Mouse (Mus musculus) brown adipose tissue, adult 24 weeks (tissue): Measurements from ENCODE around the gene Galr2. TPM values are rescaled to one million over a fixed set of nuclear protein-coding genes. Genes with fewer than 3 reads are reported as not detected.
A peak's percentile ranks its signal among the peaks of the same experiment; 100 is the strongest.

Experiments
- H3K27ac ChIP-seq: fragments of 200-500 bp; replicated peaks from 2 replicates; pipeline ENCODE4 v1.5.1; 2012; ENCODE audit warnings: low read depth, mild to moderate bottlenecking, low read length
- H3K4me1 ChIP-seq: fragments of 200-500 bp; 2 replicates; pipeline ENCODE4 v1.6.1; 2012; ENCODE audit warnings: low read length, mixed read lengths; ENCODE audit not compliant: control insufficient read depth, insufficient read depth, insufficient read length
- H3K4me3 ChIP-seq: fragments of 200-500 bp; 2 replicates; pipeline ENCODE4 v1.5.1; 2012; ENCODE audit warnings: low read depth, mild to moderate bottlenecking, low read length, moderate library complexity; ENCODE audit not compliant: insufficient read depth
- polyA plus RNA-seq: library from polyadenylated mRNA; stranded (reverse); fragments of >200 nt; gene quantifications from 2 replicates; pipeline ENCODE4 v1.2.4, GENCODE M21; 2012; ENCODE audit not compliant: missing spikeins, insufficient read depth, insufficient read length

Galr2 gene
- not detected in 2 replicates for polyA plus RNA-seq

- Histone ChIP-seq H3K4me1 (no peaks in the 10 kb centered on the region), H3K27ac (no peak within 1 kb of the TSS), H3K4me3 (peak within 1 kb of the TSS; percentile 2; the same call in 1 of the 2 replicates)
Measured at GRCm38 (mm10) chr11:116280751-116281663, at the start of gene Galr2. Gene Galr2 (plus strand): TSS chr11:116280939.

- Histone ChIP-seq H3K4me1 (no peaks in the 10 kb centered on the region), H3K4me3 (no peak overlapping the region), H3K27ac (no peak overlapping the region)
Measured at GRCm38 (mm10) chr11:116232427-116232826, 48.3 kb upstream of the Galr2 start.

GRCm38 (mm10) chr11:116234901-116235300 is 45.8 kb upstream of the Galr2 start:
- no peak overlapping the region for H3K4me3 ChIP-seq
- no peak overlapping the region for H3K27ac ChIP-seq
- H3K4me1 ChIP-seq, result no peaks in the 10 kb centered on the region

DNA sequence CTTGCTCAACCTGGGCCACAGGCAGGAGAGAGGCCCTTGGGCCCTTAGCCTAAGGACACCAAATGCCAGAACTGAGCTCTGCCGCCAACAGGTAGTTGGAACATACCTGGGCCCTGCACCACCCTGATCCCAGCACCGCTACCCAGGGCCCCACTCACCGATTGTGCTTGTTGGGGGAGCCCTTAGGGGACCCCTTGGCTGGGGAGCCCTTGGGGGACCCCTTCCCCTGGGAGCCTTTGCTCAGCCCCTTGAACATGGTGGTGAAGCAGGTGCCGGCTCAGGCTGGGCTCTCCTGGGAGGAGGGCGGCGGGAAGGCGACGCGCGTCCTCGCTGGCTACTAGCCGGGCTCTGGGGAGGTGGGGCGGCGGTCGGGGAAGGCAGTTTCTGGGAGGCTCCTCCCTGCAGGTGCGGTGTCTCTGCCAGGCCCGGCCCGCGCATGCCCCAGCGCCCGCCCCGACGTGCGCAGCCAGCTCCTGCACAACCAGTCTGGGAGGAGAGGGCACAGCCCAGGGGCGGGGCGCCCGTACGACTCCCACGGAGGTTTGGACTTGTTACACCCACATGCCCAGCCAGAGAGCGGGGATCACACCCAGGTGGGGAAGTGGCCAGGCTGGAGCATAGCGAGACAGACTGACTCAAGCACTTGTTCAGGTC is 42.9 kb upstream of the Galr2 start, which contains the start of gene Evpl:
Gene Evpl, minus strand, starts transcription at position 336 of the 654 bp plus-strand sequence.
- no peak within 1 kb of the TSS for H3K4me3 ChIP-seq
- no peaks in the 10 kb centered on the region for H3K4me1 ChIP-seq
- H3K27ac ChIP-seq, result no peak within 1 kb of the TSS

GRCm38 (mm10) chr11:116239797-116240196 is 40.9 kb upstream of the Galr2 start:
- Histone ChIP-seq H3K4me3 (no peak overlapping the region), H3K4me1 (no peaks in the 10 kb centered on the region), H3K27ac (no peak overlapping the region)

DNA sequence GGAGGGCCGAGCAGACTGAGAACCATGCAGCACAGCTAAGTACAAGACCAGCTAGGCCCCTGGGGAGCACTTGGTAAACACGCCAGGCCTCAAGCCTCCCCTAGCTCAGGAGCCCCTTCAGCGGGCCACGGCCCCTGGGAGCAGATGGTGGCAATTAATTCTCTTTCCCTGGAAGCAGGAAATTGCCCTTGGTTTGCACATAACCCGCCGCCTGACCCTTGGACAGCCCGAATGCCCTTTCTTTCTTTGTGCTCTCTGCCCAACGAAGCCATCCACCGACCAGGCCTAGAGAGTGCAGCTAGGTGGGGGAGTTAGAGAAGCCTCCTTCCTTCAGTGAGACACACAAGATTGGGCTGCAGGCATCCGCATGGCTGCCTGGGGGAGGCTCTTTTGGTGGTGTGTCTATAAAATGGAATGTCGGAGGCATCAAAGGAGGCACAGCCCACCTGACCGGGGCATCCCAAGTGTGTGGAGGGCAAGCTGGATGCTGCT is 38.9 kb upstream of the Galr2 start:
- Histone ChIP-seq H3K27ac (no peak overlapping the region), H3K4me1 (no peaks in the 10 kb centered on the region), H3K4me3 (no peak overlapping the region)

DNA sequence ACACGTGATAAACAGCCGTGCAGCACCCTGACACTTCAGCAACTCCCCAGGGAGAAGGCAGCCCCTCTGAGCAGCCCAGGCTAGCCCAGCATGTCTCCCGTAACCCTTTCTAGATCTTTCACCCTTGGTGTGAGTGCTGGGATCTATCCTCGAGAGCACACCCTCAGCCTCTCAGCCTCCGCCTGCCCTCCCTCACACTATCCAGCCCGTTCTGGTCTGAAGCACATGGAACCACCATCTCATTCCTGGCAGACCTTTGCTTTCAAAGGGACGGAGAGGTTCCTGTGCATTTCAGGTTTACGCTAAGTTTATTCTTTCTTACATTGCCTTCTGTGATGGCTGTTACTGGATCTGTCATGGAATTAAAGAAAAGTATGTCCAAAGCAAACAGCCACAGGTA is 36.2 kb upstream of the Galr2 start:
- H3K4me1 ChIP-seq, result no peaks in the 10 kb centered on the region
- H3K27ac ChIP-seq, result no peak overlapping the region
- H3K4me3 ChIP-seq, result no peak overlapping the region

- Histone ChIP-seq H3K27ac (no peak overlapping the region), H3K4me1 (no peaks in the 10 kb centered on the region), H3K4me3 (no peak overlapping the region)
Measured at GRCm38 (mm10) chr11:116245616-116246015, 35.1 kb upstream of the Galr2 start.

DNA sequence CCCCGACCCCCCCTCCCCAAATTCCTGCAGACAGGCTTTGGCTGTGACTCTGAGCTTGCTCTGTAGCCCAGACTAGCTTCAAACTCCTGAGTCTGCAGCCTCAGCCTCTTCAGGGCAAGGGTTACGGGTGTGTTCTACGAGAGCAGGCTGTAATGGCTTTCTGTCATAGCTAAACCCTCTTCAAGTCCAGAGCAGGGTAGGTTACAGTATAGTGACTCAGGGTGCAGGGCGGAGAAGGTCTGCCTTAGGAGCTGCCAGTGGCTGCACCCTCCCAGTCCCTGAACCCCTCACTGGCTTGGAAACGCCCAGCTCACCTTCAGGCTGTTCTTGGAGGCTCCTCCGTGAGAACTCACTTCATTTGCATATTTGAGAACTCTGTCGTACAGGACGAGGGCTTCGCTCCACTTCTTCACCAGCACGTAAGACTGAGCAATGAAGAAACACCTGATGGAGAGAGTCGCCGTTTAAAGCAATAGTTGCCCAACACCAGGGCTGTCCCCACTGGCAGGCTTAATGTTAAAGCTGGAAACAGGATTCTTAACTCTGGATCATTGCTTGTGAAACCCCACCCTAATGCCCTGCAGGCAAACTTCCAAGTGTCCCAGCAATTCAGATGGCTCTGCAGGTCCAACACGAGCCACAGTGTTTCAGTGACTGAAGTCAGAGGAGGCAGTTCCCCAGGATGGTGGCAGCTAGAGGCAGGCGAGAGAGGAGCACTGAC is 33.1 kb upstream of the Galr2 start:
- Histone ChIP-seq H3K27ac (no peak overlapping the region), H3K4me3 (no peak overlapping the region), H3K4me1 (no peaks in the 10 kb centered on the region)

- no peak overlapping the region for H3K4me3 ChIP-seq
- H3K27ac ChIP-seq, result no peak overlapping the region
- H3K4me1 ChIP-seq, result no peaks in the 10 kb centered on the region
Measured at GRCm38 (mm10) chr11:116250898-116251297, 29.8 kb upstream of the Galr2 start.

GRCm38 (mm10) chr11:116253076-116253600 is 27.6 kb upstream of the Galr2 start:
- H3K27ac ChIP-seq, result no peak overlapping the region
- no peaks in the 10 kb centered on the region for H3K4me1 ChIP-seq
- H3K4me3 ChIP-seq, result no peak overlapping the region

DNA sequence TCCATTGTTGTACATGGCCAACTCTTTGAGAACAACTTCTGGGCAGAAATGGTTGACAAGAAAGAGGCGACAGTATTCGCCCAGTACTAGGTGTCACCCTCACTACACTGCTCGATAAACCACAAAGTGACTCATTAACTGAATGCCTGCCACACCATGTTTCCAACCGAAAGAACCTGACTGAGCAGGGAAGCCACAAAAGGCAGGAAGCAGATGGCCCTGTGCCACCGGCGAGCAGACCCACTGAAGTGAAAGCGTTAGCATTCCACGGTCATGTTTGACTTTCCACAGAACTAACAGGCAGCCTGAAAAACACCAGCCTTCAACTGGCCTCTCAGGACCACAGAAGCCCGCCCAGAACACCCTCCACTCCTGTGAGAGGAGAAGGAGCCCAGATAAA is 26.1 kb upstream of the Galr2 start:
- no peak overlapping the region for H3K27ac ChIP-seq

GRCm38 (mm10) chr11:116255090-116255981 is 25.4 kb upstream of the Galr2 start:
- Histone ChIP-seq H3K27ac (no peak overlapping the region), H3K4me3 (no peak overlapping the region), H3K4me1 (no peaks in the 10 kb centered on the region)

More for the DNA sequence above, 26.1 kb upstream of the Galr2 start:
- Histone ChIP-seq H3K4me1 (no peaks in the 10 kb centered on the region), H3K4me3 (no peak overlapping the region)
